Mouse (Mus musculus) liver, embryonic 18 days (tissue): Measurements from ENCODE around the gene Mcm6. TPM values are rescaled to one million over a fixed set of nuclear protein-coding genes. Genes with fewer than 3 reads are reported as not detected.

Experiments
- polyA plus RNA-seq: library from polyadenylated mRNA; depleted of rRNA; stranded (reverse); fragments of >200 nt; gene quantifications from 2 replicates; pipeline ENCODE4 v1.2.3, GENCODE M21; 2012; rRNA removed

Gene Mcm6
- polyA plus RNA-seq: 62.5 and 64.0 TPM in 2 replicates

GRCm38 (mm10) chr1:128359554-128360376 is at the start of gene Mcm6:
Mcm6 (minus strand) TSS chr1:128359664.

GRCm38 (mm10) chr1:128328218-128328617 is 31.2 kb downstream of the Mcm6 start, which contains the start of gene Lct:
Lct (minus strand) TSS chr1:128328318.

Other genes starting within 250 kb of the Mcm6 start
- gene Ubxn4, start 115.7 kb downstream of the Mcm6 start, polyA plus RNA-seq: 16.4 and 17.9 TPM in 2 replicates
- gene Lct, start 31.3 kb downstream of the Mcm6 start, polyA plus RNA-seq: 0.08 and 0.23 TPM in 2 replicates
- 48.0 and 50.4 TPM in 2 replicates for gene Dars, start 57.7 kb upstream of the Mcm6 start, polyA plus RNA-seq
- gene Cxcr4, start 232.6 kb upstream of the Mcm6 start, polyA plus RNA-seq: 37.1 and 38.4 TPM in 2 replicates